In genomic region chr6:84191656-84192250, GRCm38 (mm10) we compare ENCODE assay signal across 20 mouse cellular contexts.
A peak's percentile ranks its signal among the peaks of the same experiment; 100 is the strongest.
DNase-seq lines count a peak whose midpoint lies in the region; ATAC-seq lines count a peak whose summit lies in the region.
"Had no signal": no experiment of that assay in that cellular context is flagged by ENCODE, and none has a peak within 500 bp of the region (broad histone marks: within the 10 kb centered on the region; RNA-seq: fewer than 3 reads in every experiment).

No protein-coding gene starts in this region.

- ATAC-seq in lung, embryonic 16.5 days (ENCODE audit: low read depth): peak; percentile 45; the same call in 1 of the 2 replicates
- ATAC-seq in hematopoietic stem cell, adult 5-6 weeks (replicated peaks in 1 of 2; ENCODE audit: insufficient read depth in 1 of 2, low FRiP score in 2 of 2, low TSS enrichment in 1 of 2, low read depth in 1 of 2, poor library complexity in 2 of 2, severe bottlenecking in 2 of 2): peak; percentile 8 to 29; a peak in 2 of 4 replicates
- ATAC-seq: hindbrain, postnatal 0 days had no signal

- no peak overlapping the region for H3K9ac ChIP-seq in lung, embryonic 16.5 days (ENCODE audit: low read length)
- H3K9ac ChIP-seq: embryonic facial prominence, embryonic 13.5 days had no signal

- no peaks in the 10 kb centered on the region for H3K9me3 ChIP-seq in lung, embryonic 16.5 days (ENCODE audit: control insufficient read depth, low read length)
- H3K9me3 ChIP-seq: embryonic facial prominence, embryonic 13.5 days; forebrain, embryonic 10.5 days; midbrain, embryonic 10.5 days had no signal

- no peak overlapping the region for H3K4me3 ChIP-seq in lung, embryonic 16.5 days (ENCODE audit: low read length)
- H3K4me3 ChIP-seq: embryonic facial prominence, embryonic 13.5 days; forebrain, embryonic 10.5 days; midbrain, embryonic 10.5 days had no signal

- no peak overlapping the region for H3K4me2 ChIP-seq in lung, embryonic 16.5 days (ENCODE audit: low read depth, low read length)
- H3K4me2 ChIP-seq: embryonic facial prominence, embryonic 13.5 days had no signal

- no peak overlapping the region for H3K27ac ChIP-seq in lung, embryonic 16.5 days (ENCODE audit: low read length)
- H3K27ac ChIP-seq: embryonic facial prominence, embryonic 13.5 days; forebrain, embryonic 10.5 days; hindbrain, postnatal 0 days; midbrain, embryonic 10.5 days; stomach, postnatal 0 days had no signal

- WGBS in lung, embryonic 16.5 days: 46% methylated on average over 6 of the region's 6 CpGs

- H3K36me3 ChIP-seq in lung, embryonic 16.5 days (ENCODE audit: control insufficient read depth, insufficient read depth, low read length): no peaks in the 10 kb centered on the region
- H3K36me3 ChIP-seq: embryonic facial prominence, embryonic 13.5 days; forebrain, embryonic 10.5 days; midbrain, embryonic 10.5 days had no signal

- no peaks in the 10 kb centered on the region for H3K27me3 ChIP-seq in lung, embryonic 16.5 days (ENCODE audit: control insufficient read depth, insufficient read depth, low read depth, low read length)
- H3K27me3 ChIP-seq: embryonic facial prominence, embryonic 13.5 days had no signal

- no peaks in the 10 kb centered on the region for H3K4me1 ChIP-seq in lung, embryonic 16.5 days (replicated peaks; ENCODE audit: control insufficient read depth, insufficient read depth, low read length)
- H3K4me1 ChIP-seq: forebrain, embryonic 10.5 days; midbrain, embryonic 10.5 days had no signal

- DNase-seq in embryo, embryonic 10 days (ENCODE audit: low spot score): peak; percentile 9
- no peak for DNase-seq in embryo, embryonic 9.5 days (ENCODE audit: extremely low spot score)
- no peak for DNase-seq in lung, postnatal 25 days (ENCODE audit: low spot score)
- peak; percentile 19 for DNase-seq in naive thymus-derived CD4-positive, alpha-beta T cell, adult 2 months (ENCODE audit: low read depth)
- no peak for DNase-seq in adrenal gland, postnatal 36 days
- DNase-seq in urinary bladder, postnatal 25 days (ENCODE audit: low spot score): no peak
- DNase-seq: adrenal gland, postnatal 10 days; cerebellum, postnatal 10 days; gastrocnemius, postnatal 36 days; kidney, adult 9 months; liver; lung, adult 2 months; retina, postnatal 1 day had no signal

Comparison
In these comparisons a context has a peak if more than half of its experiments do, and no peak if none do; other contexts are left out.
1. DNase-seq: peak in embryo, embryonic 10 days (single experiment) and naive thymus-derived CD4-positive, alpha-beta T cell, adult 2 months (single experiment); none in embryo, embryonic 9.5 days (single experiment), lung, postnatal 25 days (single experiment), adrenal gland, postnatal 36 days (0 of 2) and urinary bladder, postnatal 25 days (single experiment).